Mouse (Mus musculus) erythroid progenitor cell, adult 5-6 weeks (primary cell): ENCODE results near the gene Olfr1040. TPM values are rescaled to one million over a fixed set of nuclear protein-coding genes. Genes with fewer than 3 reads are reported as not detected.
"Not testable (repeated sequence)": the region's sequence is repeated elsewhere in the genome, so short reads cannot be mapped to it uniquely, and the experiment has no call there.

Experiments used
- ATAC-seq: replicated peaks from 2 replicates; pipeline ENCODE4 v1.8.0; 2016; ENCODE audit warnings: moderate number of reproducible peaks, mild to moderate bottlenecking, moderate TSS enrichment, inconsistent platforms; ENCODE audit not compliant: poor library complexity, low FRiP score, severe bottlenecking
- total RNA-seq, 2 experiments: library from RNA; stranded (forward) in 1 of 2; stranded (reverse) in 1 of 2; fragments of 150-400 nt in 1 of 2; fragments of 186-747, 209-891 nt in 1 of 2; gene quantifications; 2 replicates each; pipeline versions ENCODE4 v1.2.3 to v1.2.4; 2015 to 2017; ENCODE audit warnings: low replicate concordance in 2 of 2

Gene Olfr1040
- not detected in 2 replicates for total RNA-seq (2015; ENCODE audit: low replicate concordance)
- not detected in 2 replicates for total RNA-seq (2017; ENCODE audit: low replicate concordance)

DNA sequence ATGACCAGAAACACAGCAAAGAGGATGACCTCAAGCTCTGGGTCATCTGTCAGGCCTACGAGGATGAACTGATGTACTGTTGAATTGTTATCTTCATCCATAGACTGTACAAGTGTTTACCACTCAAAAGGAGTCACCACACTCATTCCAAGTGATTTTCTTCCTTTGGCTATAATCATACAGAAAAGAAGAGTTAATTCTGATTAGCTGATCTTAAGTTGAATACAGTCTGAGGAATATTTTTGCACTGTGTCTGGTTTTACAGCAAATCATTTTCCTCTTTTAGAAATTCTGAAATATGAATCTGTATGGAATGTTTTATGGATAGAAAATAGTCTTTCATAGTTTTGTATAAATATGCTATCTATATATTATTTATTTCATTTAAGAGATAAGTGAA, at the start of gene Olfr1040:
Gene Olfr1040, minus strand, starts transcription at position 101 of the 400 bp plus-strand sequence.
- ATAC-seq: no peak

DNA sequence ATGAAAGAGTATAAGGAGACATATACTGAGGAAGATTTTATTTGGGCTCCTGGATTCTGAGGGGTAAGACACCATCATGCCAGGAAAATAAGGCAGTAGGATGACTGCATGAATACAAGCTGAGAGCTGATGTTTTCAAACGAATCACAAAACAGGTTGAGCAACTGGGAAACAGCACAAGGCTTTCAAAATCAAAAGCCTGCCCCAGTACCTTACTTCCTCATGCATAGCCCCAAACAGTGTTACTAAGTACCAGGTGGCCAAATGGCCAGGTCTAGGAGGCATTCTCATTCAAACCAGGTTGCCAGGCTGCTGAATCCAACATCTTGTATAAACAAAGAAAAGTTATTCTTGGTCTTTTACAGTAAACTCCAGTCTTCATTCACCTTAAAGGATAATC, 49.3 kb upstream of the Olfr1040 start:
- ATAC-seq: no peak

DNA sequence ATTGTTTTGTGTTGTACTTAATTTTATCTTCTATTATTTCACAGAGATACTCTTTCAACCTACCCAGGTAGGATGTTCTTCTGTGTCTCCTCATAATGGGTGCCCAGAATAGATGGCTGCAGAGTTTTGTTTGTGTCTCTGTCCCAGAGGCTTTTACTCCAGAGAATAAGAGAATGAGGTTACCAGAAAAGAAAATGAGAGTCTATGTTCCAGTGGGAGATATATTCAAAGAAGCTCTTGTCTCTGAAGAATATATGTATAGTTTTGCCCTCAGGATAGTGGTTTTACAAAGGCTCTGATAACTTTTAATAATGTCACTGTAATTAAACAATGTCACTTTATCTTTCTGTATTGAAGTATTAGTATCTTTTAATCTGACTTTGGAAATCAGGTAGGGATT, 39.1 kb upstream of the Olfr1040 start, which contains the start of gene Olfr52:
Gene Olfr52, minus strand, starts transcription at position 101 of the 400 bp plus-strand sequence.
- no peak for ATAC-seq

DNA sequence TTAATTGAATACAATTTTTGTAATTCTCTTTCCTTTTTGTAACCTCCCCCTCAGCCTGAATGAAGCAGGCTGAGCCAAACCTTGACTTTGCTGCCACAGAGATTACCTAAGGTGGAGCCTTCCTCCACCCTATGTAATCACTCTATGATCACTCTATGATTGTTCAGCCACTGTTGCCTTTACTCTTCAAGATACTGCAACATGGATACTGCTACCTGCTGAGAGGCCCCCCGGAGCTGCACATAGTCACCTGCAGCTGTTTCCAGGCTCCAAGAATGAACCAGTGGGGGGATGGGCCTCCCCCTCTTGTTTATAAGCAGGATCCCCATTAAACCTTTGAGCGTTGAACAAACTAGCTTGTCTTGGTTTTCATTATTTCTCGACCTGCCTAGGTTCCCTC, 33.4 kb upstream of the Olfr1040 start:
- no peak for ATAC-seq

DNA sequence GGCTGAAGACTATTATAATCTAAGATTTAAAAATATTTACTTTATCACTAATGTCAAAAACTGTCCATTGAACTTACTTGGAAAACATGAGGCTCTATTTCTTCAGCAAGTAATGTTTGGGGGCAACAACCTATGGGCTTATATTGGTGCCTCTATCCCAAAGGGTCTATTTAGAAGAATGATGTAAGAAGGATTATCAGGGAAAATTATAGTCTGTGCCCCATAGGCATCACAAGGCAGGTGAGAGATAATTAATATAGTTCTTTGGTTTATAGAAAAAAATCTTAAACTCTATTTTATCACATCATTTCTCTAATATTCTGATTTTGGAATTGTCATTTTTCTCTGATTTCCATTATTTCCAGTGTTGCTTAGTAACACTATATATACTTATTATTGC, 31.2 kb upstream of the Olfr1040 start, which contains the start of gene Olfr1044:
Gene Olfr1044, minus strand, starts transcription at position 101 of the 400 bp plus-strand sequence.
- no peak for ATAC-seq

DNA sequence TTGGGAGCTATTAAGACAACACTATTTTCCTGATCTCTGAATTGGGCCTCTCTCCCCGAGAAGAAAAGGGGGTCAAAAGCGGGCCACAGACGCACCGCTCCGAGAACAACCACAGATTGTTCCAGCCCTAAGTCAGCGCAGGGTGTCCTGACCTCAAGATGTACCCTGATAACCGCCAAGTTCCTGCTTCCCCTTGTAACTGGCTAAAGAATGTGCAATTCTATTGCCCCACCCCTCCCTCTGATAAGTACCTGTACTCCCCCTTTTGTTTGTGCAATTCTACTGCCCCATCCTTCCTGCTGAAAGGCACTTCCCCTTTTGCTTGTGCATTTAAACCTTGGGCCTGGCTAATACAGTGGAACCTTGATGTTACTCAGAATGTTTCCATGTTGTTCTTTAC, 28.9 kb upstream of the Olfr1040 start:
- ATAC-seq: not testable (repeated sequence)

- no peak for ATAC-seq
Measured at GRCm38 (mm10) chr2:86167422-86167821, 20.9 kb upstream of the Olfr1040 start, which contains the start of gene Olfr1043. Olfr1043 (minus strand) TSS chr2:86167522.

DNA sequence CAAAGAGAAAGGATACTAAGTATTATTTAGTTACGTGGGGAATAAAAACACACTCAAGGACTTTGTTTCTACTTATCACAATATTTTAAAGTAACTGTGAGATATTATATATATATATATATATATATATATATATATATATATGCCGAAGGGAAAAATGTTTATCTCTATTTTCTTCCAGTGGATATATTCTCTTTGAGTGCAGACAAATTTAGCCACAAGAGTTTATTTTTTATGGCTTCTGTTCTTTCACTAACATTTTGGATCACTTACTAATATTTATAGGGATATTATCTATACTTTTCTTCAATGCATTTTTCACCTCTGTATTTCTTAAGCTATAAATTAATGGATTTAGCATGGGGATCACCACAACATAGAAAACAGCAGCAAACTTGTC, 15.2 kb upstream of the Olfr1040 start, which contains the start of gene Olfr1042:
Gene Olfr1042, minus strand, starts transcription at position 101 of the 400 bp plus-strand sequence.
- no peak for ATAC-seq

- ATAC-seq: no peak
Measured at GRCm38 (mm10) chr2:86135828-86136227, 10.7 kb downstream of the Olfr1040 start, which contains the start of gene Olfr1039. Olfr1039 (minus strand) TSS chr2:86135928.

Other genes with a start within 250 kb of the Olfr1040 start
- not detected in 2 replicates for gene Olfr1024, start 241.7 kb downstream of the Olfr1040 start, total RNA-seq (2015; ENCODE audit: low replicate concordance)
- not detected in 2 replicates for gene Olfr1024, start 241.7 kb downstream of the Olfr1040 start, total RNA-seq (2017; ENCODE audit: low replicate concordance)
- gene Olfr1025-ps1, start 231.5 kb downstream of the Olfr1040 start, total RNA-seq (2015; ENCODE audit: low replicate concordance): not detected in 2 replicates
- gene Olfr1025-ps1, start 231.5 kb downstream of the Olfr1040 start, total RNA-seq (2017; ENCODE audit: low replicate concordance): not detected in 2 replicates
- gene Olfr1026, start 225.2 kb downstream of the Olfr1040 start, total RNA-seq (2015; ENCODE audit: low replicate concordance): not detected in 2 replicates
- not detected in 2 replicates for gene Olfr1026, start 225.2 kb downstream of the Olfr1040 start, total RNA-seq (2017; ENCODE audit: low replicate concordance)
- gene Olfr1028, start 196.3 kb downstream of the Olfr1040 start, total RNA-seq (2015; ENCODE audit: low replicate concordance): not detected in 2 replicates
- gene Olfr1028, start 196.3 kb downstream of the Olfr1040 start, total RNA-seq (2017; ENCODE audit: low replicate concordance): not detected in 2 replicates
- not detected in 2 replicates for gene Olfr1029, start 172.8 kb downstream of the Olfr1040 start, total RNA-seq (2015; ENCODE audit: low replicate concordance)
- not detected in 2 replicates for gene Olfr1029, start 172.8 kb downstream of the Olfr1040 start, total RNA-seq (2017; ENCODE audit: low replicate concordance)
- gene Olfr1030, start 167.5 kb downstream of the Olfr1040 start, total RNA-seq (2015; ENCODE audit: low replicate concordance): not detected in 2 replicates
- not detected in 2 replicates for gene Olfr1030, start 167.5 kb downstream of the Olfr1040 start, total RNA-seq (2017; ENCODE audit: low replicate concordance)
- gene Olfr1031, start 156.4 kb downstream of the Olfr1040 start, total RNA-seq (2015; ENCODE audit: low replicate concordance): not detected in 2 replicates
- gene Olfr1031, start 156.4 kb downstream of the Olfr1040 start, total RNA-seq (2017; ENCODE audit: low replicate concordance): not detected in 2 replicates
- gene Olfr1032, start 141.2 kb downstream of the Olfr1040 start, total RNA-seq (2015; ENCODE audit: low replicate concordance): not detected in 2 replicates
- gene Olfr1032, start 141.2 kb downstream of the Olfr1040 start, total RNA-seq (2017; ENCODE audit: low replicate concordance): not detected in 2 replicates
- gene Olfr1033, start 126.1 kb downstream of the Olfr1040 start, total RNA-seq (2015; ENCODE audit: low replicate concordance): not detected in 2 replicates
- gene Olfr1033, start 126.1 kb downstream of the Olfr1040 start, total RNA-seq (2017; ENCODE audit: low replicate concordance): not detected in 2 replicates
- not detected in 2 replicates for gene Olfr1034, start 100.9 kb downstream of the Olfr1040 start, total RNA-seq (2015; ENCODE audit: low replicate concordance)
- not detected in 2 replicates for gene Olfr1034, start 100.9 kb downstream of the Olfr1040 start, total RNA-seq (2017; ENCODE audit: low replicate concordance)
- not detected in 2 replicates for gene Olfr1036, start 72.7 kb downstream of the Olfr1040 start, total RNA-seq (2015; ENCODE audit: low replicate concordance)
- not detected in 2 replicates for gene Olfr1036, start 72.7 kb downstream of the Olfr1040 start, total RNA-seq (2017; ENCODE audit: low replicate concordance)
- gene Olfr1037, start 59.3 kb downstream of the Olfr1040 start, total RNA-seq (2015; ENCODE audit: low replicate concordance): not detected in 2 replicates
- not detected in 2 replicates for gene Olfr1037, start 59.3 kb downstream of the Olfr1040 start, total RNA-seq (2017; ENCODE audit: low replicate concordance)
- not detected in 2 replicates for gene Olfr1039, start 10.8 kb downstream of the Olfr1040 start, total RNA-seq (2015; ENCODE audit: low replicate concordance)
- not detected in 2 replicates for gene Olfr1039, start 10.8 kb downstream of the Olfr1040 start, total RNA-seq (2017; ENCODE audit: low replicate concordance)
- not detected in 2 replicates for gene Olfr1042, start 15.1 kb upstream of the Olfr1040 start, total RNA-seq (2015; ENCODE audit: low replicate concordance)
- gene Olfr1042, start 15.1 kb upstream of the Olfr1040 start, total RNA-seq (2017; ENCODE audit: low replicate concordance): not detected in 2 replicates
- gene Olfr1043, start 20.8 kb upstream of the Olfr1040 start, total RNA-seq (2015; ENCODE audit: low replicate concordance): not detected in 2 replicates
- not detected in 2 replicates for gene Olfr1043, start 20.8 kb upstream of the Olfr1040 start, total RNA-seq (2017; ENCODE audit: low replicate concordance)
- not detected in 2 replicates for gene Olfr1044, start 31.1 kb upstream of the Olfr1040 start, total RNA-seq (2015; ENCODE audit: low replicate concordance)
- not detected in 2 replicates for gene Olfr1044, start 31.1 kb upstream of the Olfr1040 start, total RNA-seq (2017; ENCODE audit: low replicate concordance)
- not detected in 2 replicates for gene Olfr52, start 39.0 kb upstream of the Olfr1040 start, total RNA-seq (2015; ENCODE audit: low replicate concordance)
- not detected in 2 replicates for gene Olfr52, start 39.0 kb upstream of the Olfr1040 start, total RNA-seq (2017; ENCODE audit: low replicate concordance)
- gene Olfr1045, start 56.3 kb upstream of the Olfr1040 start, total RNA-seq (2015; ENCODE audit: low replicate concordance): not detected in 2 replicates
- not detected in 2 replicates for gene Olfr1045, start 56.3 kb upstream of the Olfr1040 start, total RNA-seq (2017; ENCODE audit: low replicate concordance)
- not detected in 2 replicates for gene Olfr1046, start 72.6 kb upstream of the Olfr1040 start, total RNA-seq (2015; ENCODE audit: low replicate concordance)
- gene Olfr1046, start 72.6 kb upstream of the Olfr1040 start, total RNA-seq (2017; ENCODE audit: low replicate concordance): not detected in 2 replicates
- not detected in 2 replicates for gene Olfr1047, start 84.7 kb upstream of the Olfr1040 start, total RNA-seq (2015; ENCODE audit: low replicate concordance)
- gene Olfr1047, start 84.7 kb upstream of the Olfr1040 start, total RNA-seq (2017; ENCODE audit: low replicate concordance): not detected in 2 replicates
- not detected in 2 replicates for gene Olfr1048, start 93.6 kb upstream of the Olfr1040 start, total RNA-seq (2015; ENCODE audit: low replicate concordance)
- not detected in 2 replicates for gene Olfr1048, start 93.6 kb upstream of the Olfr1040 start, total RNA-seq (2017; ENCODE audit: low replicate concordance)
- not detected in 2 replicates for gene Olfr1049, start 111.6 kb upstream of the Olfr1040 start, total RNA-seq (2015; ENCODE audit: low replicate concordance)
- gene Olfr1049, start 111.6 kb upstream of the Olfr1040 start, total RNA-seq (2017; ENCODE audit: low replicate concordance): not detected in 2 replicates
- not detected in 2 replicates for gene Olfr1051, start 132.4 kb upstream of the Olfr1040 start, total RNA-seq (2015; ENCODE audit: low replicate concordance)
- gene Olfr1051, start 132.4 kb upstream of the Olfr1040 start, total RNA-seq (2017; ENCODE audit: low replicate concordance): not detected in 2 replicates
- gene Olfr1052, start 145.7 kb upstream of the Olfr1040 start, total RNA-seq (2015; ENCODE audit: low replicate concordance): not detected in 2 replicates
- gene Olfr1052, start 145.7 kb upstream of the Olfr1040 start, total RNA-seq (2017; ENCODE audit: low replicate concordance): not detected in 2 replicates
- gene Olfr1053, start 168.6 kb upstream of the Olfr1040 start, total RNA-seq (2015; ENCODE audit: low replicate concordance): not detected in 2 replicates
- not detected in 2 replicates for gene Olfr1053, start 168.6 kb upstream of the Olfr1040 start, total RNA-seq (2017; ENCODE audit: low replicate concordance)
- gene Olfr1054, start 188.7 kb upstream of the Olfr1040 start, total RNA-seq (2015; ENCODE audit: low replicate concordance): not detected in 2 replicates
- not detected in 2 replicates for gene Olfr1054, start 188.7 kb upstream of the Olfr1040 start, total RNA-seq (2017; ENCODE audit: low replicate concordance)
- not detected in 2 replicates for gene Olfr1055, start 203.6 kb upstream of the Olfr1040 start, total RNA-seq (2015; ENCODE audit: low replicate concordance)
- not detected in 2 replicates for gene Olfr1055, start 203.6 kb upstream of the Olfr1040 start, total RNA-seq (2017; ENCODE audit: low replicate concordance)
- not detected in 2 replicates for gene Olfr1056, start 215.7 kb upstream of the Olfr1040 start, total RNA-seq (2015; ENCODE audit: low replicate concordance)
- gene Olfr1056, start 215.7 kb upstream of the Olfr1040 start, total RNA-seq (2017; ENCODE audit: low replicate concordance): not detected in 2 replicates
- gene Olfr1057, start 231.7 kb upstream of the Olfr1040 start, total RNA-seq (2015; ENCODE audit: low replicate concordance): not detected in 2 replicates
- not detected in 2 replicates for gene Olfr1057, start 231.7 kb upstream of the Olfr1040 start, total RNA-seq (2017; ENCODE audit: low replicate concordance)
- not detected in 2 replicates for gene Olfr1058, start 241.8 kb upstream of the Olfr1040 start, total RNA-seq (2015; ENCODE audit: low replicate concordance)
- not detected in 2 replicates for gene Olfr1058, start 241.8 kb upstream of the Olfr1040 start, total RNA-seq (2017; ENCODE audit: low replicate concordance)